Mouse (Mus musculus) layer of hippocampus, adult 18-20 months (tissue): ENCODE measurements around the gene Abcc1. TPM values are rescaled to one million over a fixed set of nuclear protein-coding genes. Genes with fewer than 3 reads are reported as not detected.

Experiments used
- DNase-seq, 2 experiments: peaks; one replicate each; pipeline ENCODE4 v3.0.0; 2022; ENCODE audit warnings: low spot score in 2 of 2
- long read RNA-seq: library from polyadenylated mRNA; stranded (forward); transcript quantifications from one replicate; pipeline ENCODE4 v2.0.0, GENCODE M21; 2021
- total RNA-seq, 2 experiments: library from RNA; stranded (reverse); gene quantifications; 2 replicates each; pipeline ENCODE4 v1.2.3; 2021

The Abcc1 gene
- total RNA-seq: 10 to 100 TPM; 11.1 to 11.8 TPM
- long read RNA-seq, full-length matches to known transcripts: 6 of 14 reads
- long read RNA-seq, partial matches to known transcripts: 5 of 14 reads
- long read RNA-seq, other reads (novel, unspliced or antisense): 3 of 14 reads

DNA sequence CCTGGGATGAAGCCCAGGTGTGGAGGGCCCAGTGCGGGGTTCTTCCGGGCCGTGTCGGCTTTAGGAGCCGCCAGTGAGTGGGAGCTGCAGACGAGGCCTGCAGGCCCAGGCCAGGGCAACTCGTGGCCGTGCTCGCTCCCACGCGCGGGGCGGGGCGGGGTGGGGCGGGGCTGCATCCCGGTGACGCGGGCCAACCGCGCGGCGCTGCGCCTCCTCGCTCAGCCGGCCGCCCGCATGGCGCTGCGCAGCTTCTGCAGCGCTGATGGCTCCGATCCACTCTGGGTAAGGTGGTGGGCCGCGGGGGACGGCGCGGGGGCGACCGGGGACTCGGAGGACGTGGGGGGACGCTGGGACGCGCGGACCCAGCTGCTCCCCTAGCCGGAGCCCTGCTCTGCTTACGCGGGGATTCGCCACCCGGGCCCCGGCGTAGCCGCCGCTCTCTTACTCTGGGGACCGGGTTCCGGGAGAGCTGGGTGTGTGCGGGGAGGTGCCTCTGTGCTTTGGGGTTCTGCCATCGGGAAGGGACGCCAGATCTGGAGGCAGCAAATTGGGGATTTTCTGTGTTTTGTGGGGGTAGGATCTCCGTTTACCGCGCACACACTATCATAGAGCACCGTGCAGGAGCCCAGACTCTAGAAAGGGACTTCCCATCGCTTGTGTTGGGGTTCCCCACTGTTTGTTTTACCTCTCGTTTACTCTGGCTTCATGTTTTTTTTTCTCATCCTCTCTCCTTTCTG lies at the start of gene Abcc1:
TSS of gene Abcc1 (plus strand) at position 197 of the 737 bp plus-strand sequence.
- peak; percentile 76 to 86 for DNase-seq

GRCm38 (mm10) chr16:14312914-14313313 lies 48.4 kb upstream of the Abcc1 start:
- no peak for DNase-seq

GRCm38 (mm10) chr16:14316884-14317876 lies 44.2 kb upstream of the Abcc1 start, which contains the start of gene Fopnl:
TSS of gene Fopnl (minus strand) at chr16:14317405.
- DNase-seq: peak; percentile 97 to 98

GRCm38 (mm10) chr16:14319681-14320080 lies 41.7 kb upstream of the Abcc1 start:
- no peak for DNase-seq

DNA sequence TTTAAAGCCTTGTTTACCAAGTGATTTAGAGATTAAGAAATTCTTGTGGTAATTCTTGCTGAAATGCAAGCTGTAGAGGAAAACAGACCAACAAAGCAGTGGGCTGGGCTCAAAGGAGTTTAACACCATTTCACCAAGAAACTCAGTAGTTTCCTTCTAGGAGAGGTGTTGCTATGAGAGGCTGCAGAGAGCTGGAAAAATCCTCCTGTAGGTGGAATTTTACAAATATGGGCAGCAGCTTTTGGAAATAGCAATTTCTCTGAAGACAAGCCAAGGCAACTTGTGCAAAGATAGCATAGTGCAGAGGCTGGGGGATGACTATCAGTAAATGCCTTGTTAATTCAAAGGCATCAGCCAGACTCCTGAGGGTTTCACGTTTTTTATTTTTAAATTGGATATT lies 40.9 kb upstream of the Abcc1 start:
- no peak for DNase-seq

GRCm38 (mm10) chr16:14328156-14328555 lies 33.2 kb upstream of the Abcc1 start:
- no peak for DNase-seq

DNA sequence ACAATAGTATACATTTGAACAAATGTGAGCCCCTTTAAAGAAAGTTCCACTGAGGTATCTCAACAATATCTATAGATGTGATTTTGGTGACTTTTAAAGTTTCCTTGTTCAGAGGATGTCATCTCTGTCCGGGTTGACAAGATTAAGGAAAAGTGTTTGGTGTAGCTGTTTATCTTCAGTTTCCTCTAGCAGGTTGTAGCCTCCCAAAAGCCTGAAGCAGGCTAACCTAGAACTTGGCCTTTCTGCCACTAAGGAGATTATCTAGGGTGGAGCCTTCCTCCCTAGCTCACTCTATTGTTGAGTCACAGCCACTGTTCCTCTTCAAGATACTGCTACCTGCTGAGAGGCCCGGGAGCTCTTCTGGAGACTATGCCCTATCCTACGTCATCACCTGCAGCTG lies 16.4 kb upstream of the Abcc1 start:
- no peak for DNase-seq

- DNase-seq: no peak
Observed at GRCm38 (mm10) chr16:14351571-14351970, 9.8 kb upstream of the Abcc1 start.

GRCm38 (mm10) chr16:14352234-14352633 lies 9.1 kb upstream of the Abcc1 start:
- no peak for DNase-seq

DNA sequence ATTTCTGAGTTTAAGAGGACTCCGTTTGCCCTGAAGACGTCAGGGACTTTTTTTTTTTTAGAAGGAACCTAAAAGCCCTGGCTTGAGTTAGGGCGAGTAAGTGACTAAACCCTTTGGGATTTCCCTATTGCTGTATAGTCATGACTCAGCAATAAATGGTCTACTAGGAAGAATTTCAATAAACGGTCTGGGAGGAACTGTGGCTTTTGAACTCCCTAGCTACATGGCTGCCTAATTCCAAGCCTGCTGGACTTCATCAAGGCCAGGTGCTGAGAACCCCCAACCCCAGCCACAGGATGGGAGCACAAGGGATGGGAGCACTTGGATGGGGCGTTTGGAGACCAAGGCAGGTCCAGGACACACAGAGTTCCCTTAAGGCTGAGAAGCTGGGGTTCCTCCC lies 8.7 kb upstream of the Abcc1 start:
- no peak for DNase-seq

GRCm38 (mm10) chr16:14357859-14358258 lies 3.5 kb upstream of the Abcc1 start:
- DNase-seq: no peak

DNA sequence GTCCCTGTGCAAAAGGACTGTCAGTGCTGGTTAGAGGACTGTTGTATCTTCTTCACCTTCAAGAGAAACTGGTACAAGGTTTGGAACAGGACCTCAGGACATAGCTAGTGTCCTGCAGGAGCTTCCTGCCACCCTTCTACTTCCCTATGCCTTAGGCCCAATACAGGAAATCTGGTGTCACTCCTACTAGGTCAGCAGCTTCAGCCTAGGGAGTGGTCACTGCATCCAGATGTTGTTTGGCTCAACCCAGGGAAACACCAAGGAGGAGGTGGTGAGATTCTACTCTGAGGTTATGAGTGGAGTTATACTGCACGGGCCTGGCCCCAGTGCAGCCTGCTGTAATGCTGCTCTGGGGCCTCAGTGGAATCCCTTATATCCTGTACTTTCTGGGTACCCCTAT lies 2.8 kb upstream of the Abcc1 start:
- DNase-seq: no peak

- DNase-seq: peak in 1 of 2 experiments; percentile 44
Observed at GRCm38 (mm10) chr16:14360931-14361330, 427 bp upstream of the Abcc1 start.

- DNase-seq: no peak
Observed at GRCm38 (mm10) chr16:14362099-14362820, 902 bp downstream of the Abcc1 start.

DNA sequence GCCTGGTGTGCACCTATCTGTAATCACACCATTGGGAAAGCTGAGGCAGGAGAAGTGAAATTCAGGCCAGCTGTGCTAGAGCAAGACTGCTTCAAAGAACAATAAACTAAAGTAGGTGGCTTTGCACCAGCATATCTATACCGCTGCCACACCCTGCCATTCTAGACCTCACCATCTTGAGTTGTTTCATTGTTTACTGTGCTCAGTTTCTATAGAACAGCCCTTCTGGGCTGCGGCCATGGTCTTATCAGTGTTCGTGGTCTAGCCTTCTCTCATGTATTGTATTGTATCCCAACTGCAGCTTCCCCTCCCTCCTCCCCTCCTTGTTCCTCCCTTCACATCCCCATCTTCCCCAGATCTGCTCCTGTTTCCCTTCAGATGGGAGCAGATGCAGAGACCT lies 2.1 kb downstream of the Abcc1 start:
- no peak for DNase-seq

DNA sequence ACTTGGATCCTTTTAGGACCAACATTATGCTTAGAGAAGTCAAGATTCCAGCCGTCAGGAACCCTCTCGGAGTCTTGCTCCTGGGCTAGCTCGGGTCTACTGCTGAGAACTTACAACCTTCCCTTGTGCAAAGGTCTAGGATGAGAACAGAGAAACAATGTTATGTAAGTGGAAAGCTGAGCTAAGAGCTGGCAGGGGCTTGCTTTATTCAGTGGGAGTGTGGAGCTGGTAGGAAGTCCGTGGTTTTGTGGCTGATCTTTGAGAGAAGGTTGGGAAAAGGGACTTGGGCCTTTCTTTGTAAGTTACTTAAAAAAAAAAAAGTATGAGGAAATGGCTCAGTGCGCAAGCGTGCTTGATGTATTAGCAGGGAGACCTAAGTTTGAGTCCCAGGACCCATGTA lies 2.7 kb downstream of the Abcc1 start:
- DNase-seq: no peak

GRCm38 (mm10) chr16:14365457-14365856 lies 4.1 kb downstream of the Abcc1 start:
- DNase-seq: no peak

GRCm38 (mm10) chr16:14366017-14366416 lies 4.7 kb downstream of the Abcc1 start:
- DNase-seq: no peak

- peak; percentile 45 to 80 for DNase-seq
Observed at GRCm38 (mm10) chr16:14371367-14371766, 10.0 kb downstream of the Abcc1 start.

GRCm38 (mm10) chr16:14372382-14372781 lies 11.0 kb downstream of the Abcc1 start:
- no peak for DNase-seq

DNA sequence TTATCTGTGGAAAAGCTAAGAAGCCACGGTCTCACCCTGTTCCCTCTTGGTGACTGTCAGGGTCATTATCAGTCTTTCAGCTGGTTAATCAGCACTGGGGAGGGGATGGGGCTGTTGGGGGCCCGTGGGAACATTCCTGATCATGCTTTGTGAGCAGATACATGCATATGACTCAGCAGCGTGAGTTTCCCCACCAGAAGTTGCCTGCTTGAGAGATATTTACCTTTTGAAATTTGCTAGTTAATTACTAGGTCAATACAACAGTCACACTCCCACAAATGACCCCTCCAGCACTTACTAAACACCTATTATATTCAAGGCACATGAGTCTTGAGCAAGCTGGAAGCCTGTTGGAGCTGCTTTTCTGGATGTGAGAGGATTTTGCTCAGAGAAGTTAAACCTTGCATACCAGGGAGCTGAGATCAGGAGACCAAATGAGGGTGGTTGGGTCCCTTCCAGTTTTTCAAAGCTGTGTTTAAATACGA lies 11.5 kb downstream of the Abcc1 start:
- no peak for DNase-seq
